Mouse (Mus musculus): ENCODE results near the gene Ankrd36. TPM values are rescaled to one million over a fixed set of nuclear protein-coding genes. Genes with fewer than 3 reads are reported as not detected.

Gene Ankrd36
- total RNA-seq, 4 experiments from 2014 or later: not detected

DNA sequence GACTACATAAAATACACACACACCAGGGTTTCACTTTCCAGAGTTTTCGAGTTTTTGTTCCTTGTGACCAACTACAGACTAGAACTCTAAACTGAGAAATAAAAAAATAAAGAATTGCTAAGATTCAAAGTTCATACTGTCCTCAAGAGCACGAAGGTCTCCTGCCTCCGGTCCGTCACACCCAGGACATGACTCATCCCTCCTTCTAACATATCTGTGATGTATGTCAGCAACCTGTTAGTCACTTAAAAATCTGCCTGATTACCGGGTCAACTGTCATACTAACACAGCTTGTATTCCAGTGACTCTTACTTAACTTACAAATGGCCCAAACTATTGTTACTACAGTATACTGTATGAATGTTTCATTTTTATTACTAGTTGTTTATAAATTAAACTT is 167.7 kb downstream of the Ankrd36 start:
- no peak for DNase-seq (ENCODE audit: low spot score in 2 of 2)

Other genes with a start within 250 kb of the Ankrd36 start
- gene Znrf3, start 124.8 kb upstream of the Ankrd36 start, total RNA-seq (2022): 10 to 100 TPM; 19.3 to 22.0 (median 20.4) TPM
- 10 to 100 TPM; 78.5 to 83.1 (median 80.7) TPM for gene Xbp1, start 49.0 kb upstream of the Ankrd36 start, total RNA-seq (2022)
- 10 to 100 TPM; 13.0 to 15.0 (median 13.2) TPM for gene Ccdc117, start 27.5 kb upstream of the Ankrd36 start, total RNA-seq (2022)
- 10 to 100 TPM; 58.0 to 65.8 (median 61.4) TPM for gene Mrps24, start 146.0 kb downstream of the Ankrd36 start, total RNA-seq (2022)
- 10 to 100 TPM; 71.7 to 74.7 (median 73.3) TPM for gene Urgcp, start 192.7 kb downstream of the Ankrd36 start, total RNA-seq (2022)
- gene Dbnl, start 218.8 kb downstream of the Ankrd36 start, total RNA-seq (2022): 10 to 100 TPM; 59.1 to 73.2 (median 66.7) TPM
- 10 to 100 TPM in 3 of 4 experiments, 1 to 10 TPM in 1; 8.3 to 11.8 (median 10.7) TPM for gene Pgam2, start 234.0 kb downstream of the Ankrd36 start, total RNA-seq (2022)